Comparison of ENCODE assay signal across 10 mouse cellular contexts in the genomic region with DNA sequence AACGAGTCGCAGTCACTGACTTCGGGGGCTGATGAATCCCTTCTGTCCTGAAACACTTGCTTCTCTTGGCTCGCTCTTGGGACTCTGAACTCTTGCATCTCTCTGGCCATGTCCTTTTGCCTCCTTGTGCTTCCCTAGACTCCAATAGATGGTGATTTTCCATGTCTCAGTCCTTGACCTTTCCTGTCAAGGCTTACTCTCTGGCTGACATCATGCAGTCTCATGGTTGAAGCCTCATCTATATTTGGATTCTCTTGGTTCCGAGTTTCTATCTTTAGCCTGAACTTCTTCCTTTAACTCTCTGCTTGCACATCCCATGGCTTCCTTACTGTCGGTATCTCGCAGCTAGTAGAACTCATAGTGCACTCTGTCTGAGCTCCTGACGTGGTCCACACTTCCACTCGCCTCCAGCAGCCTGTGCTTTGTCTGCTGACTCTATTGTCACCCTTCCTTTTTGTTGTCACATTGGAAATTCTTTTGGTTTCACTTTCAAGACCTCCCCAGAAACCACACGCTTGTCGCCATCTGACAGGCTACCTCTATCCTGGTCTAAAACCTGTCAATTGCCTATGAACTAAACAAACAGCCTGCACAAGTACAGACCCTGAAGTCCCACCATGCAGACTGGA. TPM values are rescaled to one million over a fixed set of nuclear protein-coding genes. Genes with fewer than 3 reads are reported as not detected.
DNase-seq lines count a peak whose midpoint lies in the region; ATAC-seq lines count a peak whose summit lies in the region.
"Had no signal": no experiment of that assay in that cellular context is flagged by ENCODE, and none has a peak within 500 bp of the region (broad histone marks: within the 10 kb centered on the region; RNA-seq: fewer than 3 reads in every experiment).

No protein-coding gene starts in this region.

- ATAC-seq in granulocyte monocyte progenitor cell, adult 5-6 weeks (replicated peaks; ENCODE audit: poor library complexity, severe bottlenecking) = peak; percentile 91
- ATAC-seq in hematopoietic stem cell, adult 5-6 weeks (replicated peaks in 1 of 2; ENCODE audit: insufficient read depth in 1 of 2, low FRiP score in 2 of 2, low TSS enrichment in 1 of 2, low read depth in 1 of 2, poor library complexity in 2 of 2, severe bottlenecking in 2 of 2) = peak; percentile 87 to 91
- ATAC-seq in erythroblast, adult 5-6 weeks (replicated peaks; ENCODE audit: low FRiP score, poor library complexity, severe bottlenecking) = no peak
- ATAC-seq: hindbrain, postnatal 0 days had no signal

- DNase-seq in gastrocnemius, adult 18-20 months (ENCODE audit: low spot score) = peak; percentile 32
- no peak for DNase-seq in gastrocnemius, postnatal 10 days
- DNase-seq in CD4-positive helper T cell, adult 2 months (ENCODE audit: low read depth, low spot score) = peak; percentile 33
- DNase-seq in right cerebral cortex, postnatal 25 days = no peak
- DNase-seq in frontal cortex, postnatal 14 days (ENCODE audit: low spot score in 2 of 2) = no peak
- DNase-seq: cerebellum, adult 9-11 months had no signal

RNA-seq across cellular contexts. Expression of a gene that starts 10.9 kb away (rescaled TPM):
- under 1 TPM; 0.30 to 0.47 TPM for total RNA-seq in gastrocnemius, adult 18-20 months (2021)
- 1 to 10 TPM; 1.6 to 1.7 TPM for total RNA-seq in gastrocnemius, postnatal 10 days (2021)
- 0.47 TPM in 1 of 2 replicates, not detected in the other for total RNA-seq in granulocyte monocyte progenitor cell, adult 5-6 weeks (2014; fragmentation: Nextera tagmentation)
- 2.0 and 2.6 TPM in 2 replicates for total RNA-seq in granulocyte monocyte progenitor cell, adult 5-6 weeks (2017)
- not detected in 2 replicates for total RNA-seq in hematopoietic stem cell, adult 5-6 weeks (2017)
- total RNA-seq in erythroblast, adult 5-6 weeks (2015; ENCODE audit: low replicate concordance) = not detected in 2 replicates
- not detected in 2 replicates for total RNA-seq in erythroblast, adult 5-6 weeks (2017; ENCODE audit: low replicate concordance)

Comparison
In these comparisons a context has a peak if more than half of its experiments do, and no peak if none do; other contexts are left out.
1. DNase-seq: peak in gastrocnemius, adult 18-20 months (single experiment) and CD4-positive helper T cell, adult 2 months (single experiment); none in gastrocnemius, postnatal 10 days (single experiment), right cerebral cortex, postnatal 25 days (single experiment) and frontal cortex, postnatal 14 days (0 of 2).